Mouse (Mus musculus) spleen, postnatal 14 days (tissue): ENCODE measurements around the gene Khdc4.

Experiments
- DNase-seq, 2 experiments: peaks; one replicate each; pipeline ENCODE4 v3.0.0; 2021 to 2022; ENCODE audit warnings: low spot score in 2 of 2

Khdc4 gene

DNA sequence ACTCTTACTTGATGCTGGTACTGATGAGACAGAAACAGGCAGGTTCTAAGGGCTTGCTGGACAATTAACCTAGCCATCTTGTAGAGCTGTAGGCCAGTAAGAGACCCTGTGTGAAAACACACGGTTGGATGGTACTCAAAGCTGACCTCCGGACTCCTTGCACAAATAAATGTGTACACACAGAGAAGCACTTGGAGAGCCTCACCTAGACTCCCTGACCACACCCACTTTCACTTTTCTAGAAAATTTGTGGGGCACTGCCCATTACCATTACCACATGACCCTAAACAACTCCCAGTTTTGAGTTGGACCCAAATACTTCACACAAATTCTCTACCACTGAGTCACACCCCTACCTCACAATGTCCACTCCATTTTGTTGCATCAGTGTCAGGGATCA, 51.0 kb downstream of the Khdc4 start:
- no peak for DNase-seq

DNA sequence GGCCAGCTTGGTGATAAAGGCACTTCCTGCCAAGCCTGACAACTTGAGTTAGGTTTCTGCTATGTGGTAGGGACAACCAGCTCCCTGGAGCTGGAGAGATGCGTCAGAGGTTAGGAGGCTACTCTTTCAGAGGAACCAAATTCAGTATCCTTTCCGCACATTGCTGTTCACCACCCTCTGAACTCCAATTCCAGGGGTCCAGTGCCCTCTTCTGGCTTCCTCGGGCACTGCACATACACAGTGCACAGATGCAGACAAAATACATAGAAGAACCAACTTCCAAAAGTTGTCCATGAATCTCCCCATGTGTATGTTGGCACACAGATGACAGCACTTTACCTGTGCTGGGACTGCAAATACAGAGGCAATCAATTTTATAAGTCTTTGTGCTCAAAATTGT, 53.0 kb downstream of the Khdc4 start:
- peak; percentile 52 to 66 for DNase-seq

- no peak for DNase-seq
Observed at GRCm38 (mm10) chr3:88740147-88740546, 54.5 kb downstream of the Khdc4 start.

- no peak for DNase-seq
Observed at GRCm38 (mm10) chr3:88745534-88745933, 59.9 kb downstream of the Khdc4 start.

GRCm38 (mm10) chr3:88746139-88746870, 60.7 kb downstream of the Khdc4 start:
- no peak for DNase-seq

- DNase-seq: no peak
Observed at GRCm38 (mm10) chr3:88746871-88747231, 61.2 kb downstream of the Khdc4 start.

DNA sequence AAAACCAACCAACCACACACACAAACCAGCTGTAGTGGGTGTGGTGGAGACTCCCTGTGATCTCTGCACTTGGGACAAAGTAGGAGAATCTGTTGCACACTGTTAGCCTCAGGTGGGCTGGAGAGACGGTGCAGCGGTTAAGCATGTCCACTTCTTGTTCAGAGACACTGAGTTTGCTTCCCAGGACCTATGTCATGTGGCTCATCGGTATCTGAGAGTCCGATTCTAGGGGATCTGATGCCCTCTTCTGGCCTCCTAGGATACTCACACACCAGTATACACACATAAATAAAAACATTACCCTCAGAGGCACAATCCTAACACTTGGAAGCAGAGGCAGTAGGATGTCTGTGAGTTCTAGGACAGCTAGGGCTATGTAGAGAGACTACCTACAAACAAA, 68.7 kb downstream of the Khdc4 start:
- no peak for DNase-seq

- no peak for DNase-seq
Observed at GRCm38 (mm10) chr3:88755541-88755940, 69.9 kb downstream of the Khdc4 start.

DNA sequence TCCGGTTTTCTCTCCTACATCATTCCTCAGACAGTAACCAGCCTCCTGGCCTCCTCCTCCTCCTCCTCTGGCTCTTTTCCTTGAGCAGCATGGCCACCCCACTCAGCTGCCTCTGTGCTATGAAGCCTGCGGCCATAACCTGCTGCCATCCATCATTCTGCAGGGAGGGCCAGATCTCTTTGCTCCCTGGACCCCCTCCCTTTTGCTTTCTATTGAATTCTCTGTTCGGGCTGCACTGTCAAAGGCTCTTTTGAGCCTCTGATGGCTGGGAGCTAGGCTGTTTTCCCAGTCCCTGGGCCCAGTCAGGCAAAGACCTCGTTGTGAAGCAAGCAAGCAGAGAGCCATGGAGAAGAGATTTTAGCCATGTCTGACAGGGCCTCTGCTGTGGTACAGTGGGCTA, 70.7 kb downstream of the Khdc4 start:
- DNase-seq: no peak

- no peak for DNase-seq
Observed at GRCm38 (mm10) chr3:88758045-88758500, 72.5 kb downstream of the Khdc4 start.

GRCm38 (mm10) chr3:88761619-88762018, 76.0 kb downstream of the Khdc4 start:
- DNase-seq: no peak

- DNase-seq: no peak
Observed at GRCm38 (mm10) chr3:88762401-88762831, 76.8 kb downstream of the Khdc4 start.
